ENCODE assay signal across 13 mouse cellular contexts in the genomic region with DNA sequence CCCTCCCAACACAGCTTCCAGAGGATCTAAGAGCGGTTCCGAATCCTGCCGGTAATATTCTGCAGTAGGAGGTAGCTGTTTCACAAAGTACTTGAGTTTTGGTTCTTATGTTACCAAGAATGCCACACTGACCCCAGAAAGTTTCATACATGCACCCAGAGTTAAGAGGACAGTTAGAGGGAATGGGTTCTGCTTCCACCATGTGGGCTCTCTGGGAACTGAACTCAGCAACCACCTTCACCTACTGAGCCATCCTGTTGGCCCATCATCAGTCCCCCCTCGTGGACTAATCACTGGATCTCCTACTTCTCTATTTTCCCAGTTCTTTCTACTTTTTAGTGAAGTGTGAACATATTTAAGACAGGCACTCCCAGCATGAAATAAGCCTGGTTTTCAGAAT. TPM values are rescaled to one million over a fixed set of nuclear protein-coding genes. Genes with fewer than 3 reads are reported as not detected.
DNase-seq lines count a peak whose midpoint lies in the region; ATAC-seq and TF ChIP-seq lines count a peak whose summit lies in the region.
"Had no signal": no experiment of that assay in that cellular context is flagged by ENCODE, and none has a peak within 500 bp of the region (broad histone marks: within the 10 kb centered on the region; RNA-seq: fewer than 3 reads in every experiment).

No protein-coding gene starts in this region.

- H3K4me3 ChIP-seq in heart, postnatal 0 days (ENCODE audit: low read depth, low read length): no peak overlapping the region
- H3K4me3 ChIP-seq in heart, embryonic 11.5 days (ENCODE audit: low read depth, low read length): no peak overlapping the region
- H3K4me3 ChIP-seq in lung, adult 2 months (replicated peaks; ENCODE audit: extremely low read depth, low read depth, low read length): no peak overlapping the region
- no peak overlapping the region for H3K4me3 ChIP-seq in CH12.LX (replicated peaks in 1 of 3; ENCODE audit: low read depth in 2 of 3, low read length in 2 of 3, poor library complexity in 1 of 3)
- H3K4me3 ChIP-seq in embryonic facial prominence, embryonic 13.5 days: no peak overlapping the region
- H3K4me3 ChIP-seq: forebrain, embryonic 15.5 days; liver, embryonic 15.5 days; midbrain, embryonic 12.5 days had no signal

- WGBS in heart, postnatal 0 days: 78% methylated on average over 4 of the region's 4 CpGs
- 86% methylated on average over 4 of the region's 4 CpGs for WGBS in heart, embryonic 11.5 days (ENCODE audit: insufficient replicate concordance)
- 62% methylated on average over 4 of the region's 4 CpGs for WGBS in lung, adult 2 months
- WGBS in embryonic facial prominence, embryonic 13.5 days: 71% methylated on average over 4 of the region's 4 CpGs

- TF ChIP-seq RAD21 in CH12.LX (IDR thresholded peaks at IDR 0.05; ENCODE audit: low read depth, low read length): peak; percentile 70

- TF ChIP-seq EP300 in heart, postnatal 0 days (IDR thresholded peaks at IDR 0.05; ENCODE audit: low read depth): no peak
- no peak for TF ChIP-seq EP300 in CH12.LX (IDR thresholded peaks at IDR 0.05; ENCODE audit: low read length)

- ATAC-seq in heart, postnatal 0 days (ENCODE audit: insufficient read depth, low read depth): no peak
- ATAC-seq in heart, embryonic 11.5 days (replicated peaks; ENCODE audit: insufficient number of reproducible peaks, low FRiP score, low TSS enrichment): no peak
- ATAC-seq in embryonic facial prominence, embryonic 13.5 days (ENCODE audit: insufficient number of reproducible peaks, insufficient read depth, low FRiP score, low TSS enrichment, low read depth): no peak
- no peak for ATAC-seq in megakaryocyte-erythroid progenitor cell, adult 5-6 weeks (replicated peaks; ENCODE audit: low FRiP score, low TSS enrichment, poor library complexity, severe bottlenecking)
- ATAC-seq: forebrain, embryonic 15.5 days had no signal

- no peak overlapping the region for H3K9ac ChIP-seq in heart, postnatal 0 days (replicated peaks; ENCODE audit: low read depth, low read length)
- H3K9ac ChIP-seq in heart, embryonic 11.5 days (ENCODE audit: low read depth, low read length): no peak overlapping the region
- no peak overlapping the region for H3K9ac ChIP-seq in CH12.LX (ENCODE audit: insufficient read depth, low read depth)
- no peak overlapping the region for H3K9ac ChIP-seq in embryonic facial prominence, embryonic 13.5 days
- H3K9ac ChIP-seq: forebrain, embryonic 15.5 days; liver, embryonic 15.5 days; midbrain, embryonic 12.5 days had no signal

- no peak for DNase-seq in heart, postnatal 0 days (ENCODE audit: low spot score)
- DNase-seq in lung, adult 2 months: no peak
- DNase-seq in lung, postnatal 14 days: no peak
- peak; percentile 10 for DNase-seq in CH12.LX (ENCODE audit: extremely low read depth)
- DNase-seq: adrenal gland, adult 2 months; cerebellum, adult 9-10 months; thymus, adult 2 months had no signal

- no peaks in the 10 kb centered on the region for H3K36me3 ChIP-seq in heart, postnatal 0 days (replicated peaks; ENCODE audit: control insufficient read depth, insufficient read depth, low read length)
- H3K36me3 ChIP-seq in heart, embryonic 11.5 days (ENCODE audit: control insufficient read depth, insufficient read depth, low read length): no peaks in the 10 kb centered on the region
- H3K36me3 ChIP-seq in CH12.LX (replicated peaks in 1 of 2; ENCODE audit: control insufficient read depth in 1 of 2, insufficient read depth in 1 of 2, low read length in 1 of 2): no peaks in the 10 kb centered on the region
- peaks cover 66% of the 10 kb centered on the region for H3K36me3 ChIP-seq in embryonic facial prominence, embryonic 13.5 days
- H3K36me3 ChIP-seq: forebrain, embryonic 15.5 days; liver, embryonic 15.5 days had no signal

- dilution Hi-C loops in CH12.LX (cut with MboI; ENCODE audit: extremely low pct_ligation_motif_present, extremely low pct_unique_long_range_greater_than_20kb, low sequenced_read_pairs): no loop called here

- TF ChIP-seq CTCF in heart, postnatal 0 days (IDR thresholded peaks at IDR 0.05; ENCODE audit: low read depth): peak; percentile 30
- peak; percentile 31; the same call in 1 of the 2 replicates for TF ChIP-seq CTCF in lung, adult 2 months (IDR thresholded peaks at IDR 0.05; ENCODE audit: insufficient read depth, low read length)
- TF ChIP-seq CTCF in CH12.LX (conservative IDR thresholded peaks at IDR 0.05 in 1 of 2, IDR thresholded peaks at IDR 0.05 in 1 of 2; ENCODE audit: low read depth in 2 of 2, low read length in 2 of 2): peak; percentile 13 to 70; a peak in 2 of 4 replicates

- H3K79me2 ChIP-seq in CH12.LX (replicated peaks; ENCODE audit: control insufficient read depth, extremely low read depth, insufficient read depth, poor library complexity, severe bottlenecking): no peaks in the 10 kb centered on the region

- H3K4me2 ChIP-seq in heart, postnatal 0 days (ENCODE audit: low read depth, low read length): no peak overlapping the region
- H3K4me2 ChIP-seq in heart, embryonic 11.5 days: no peak overlapping the region
- no peak overlapping the region for H3K4me2 ChIP-seq in CH12.LX (ENCODE audit: insufficient read depth, low read depth, poor library complexity, severe bottlenecking)
- no peak overlapping the region for H3K4me2 ChIP-seq in embryonic facial prominence, embryonic 13.5 days
- H3K4me2 ChIP-seq: forebrain, embryonic 15.5 days; liver, embryonic 15.5 days; midbrain, embryonic 12.5 days had no signal

- H3K27ac ChIP-seq in heart, postnatal 0 days (ENCODE audit: low read depth): no peak overlapping the region
- H3K27ac ChIP-seq in heart, embryonic 11.5 days (ENCODE audit: low read depth, low read length): no peak overlapping the region
- H3K27ac ChIP-seq in CH12.LX (ENCODE audit: insufficient read depth, low read depth): no peak overlapping the region
- H3K27ac ChIP-seq in embryonic facial prominence, embryonic 13.5 days: peak overlapping the region; percentile 44
- H3K27ac ChIP-seq: forebrain, embryonic 15.5 days; liver, embryonic 15.5 days; midbrain, embryonic 12.5 days had no signal

- peaks cover 13% of the 10 kb centered on the region for H3K4me1 ChIP-seq in heart, postnatal 0 days (ENCODE audit: control insufficient read depth, insufficient read depth)
- H3K4me1 ChIP-seq in heart, embryonic 11.5 days (ENCODE audit: control insufficient read depth, insufficient read depth, low read length): peaks cover 22% of the 10 kb centered on the region
- peaks cover 19% of the 10 kb centered on the region for H3K4me1 ChIP-seq in lung, adult 2 months (ENCODE audit: control insufficient read depth, insufficient read depth, low read length)
- peaks cover 0 to 8% of the 10 kb centered on the region in 2 experiments; a peak in 1 of 4 replicates for H3K4me1 ChIP-seq in CH12.LX (ENCODE audit: control insufficient read depth in 1 of 2, insufficient read depth in 2 of 2)
- H3K4me1 ChIP-seq in embryonic facial prominence, embryonic 13.5 days: peaks cover 48% of the 10 kb centered on the region

- no peaks in the 10 kb centered on the region for H3K27me3 ChIP-seq in heart, postnatal 0 days (ENCODE audit: control insufficient read depth, insufficient read depth, low read length)
- no peaks in the 10 kb centered on the region; the same call in 1 of the 2 replicates for H3K27me3 ChIP-seq in heart, embryonic 11.5 days (ENCODE audit: control insufficient read depth, insufficient read depth, low read length)
- H3K27me3 ChIP-seq in CH12.LX (replicated peaks): no peaks in the 10 kb centered on the region
- H3K27me3 ChIP-seq in embryonic facial prominence, embryonic 13.5 days: no peaks in the 10 kb centered on the region
- H3K27me3 ChIP-seq: forebrain, embryonic 15.5 days; liver, embryonic 15.5 days; midbrain, embryonic 12.5 days had no signal

- in situ Hi-C loops in CH12.LX (cut with MboI; ENCODE audit: low pct_ligation_motif_present, low pct_unique_long_range_greater_than_20kb, low sequenced_read_pairs): no loop called here

- H3K9me3 ChIP-seq in heart, postnatal 0 days (replicated peaks; ENCODE audit: control insufficient read depth, low read length): no peaks in the 10 kb centered on the region
- H3K9me3 ChIP-seq in heart, embryonic 11.5 days (replicated peaks; ENCODE audit: control insufficient read depth, low read length): no peaks in the 10 kb centered on the region
- H3K9me3 ChIP-seq in CH12.LX (replicated peaks; ENCODE audit: low read length): no peaks in the 10 kb centered on the region
- no peaks in the 10 kb centered on the region for H3K9me3 ChIP-seq in embryonic facial prominence, embryonic 13.5 days
- H3K9me3 ChIP-seq: forebrain, embryonic 15.5 days; liver, embryonic 15.5 days; midbrain, embryonic 12.5 days had no signal

- no peak for TF ChIP-seq POLR2A in lung, adult 2 months (IDR thresholded peaks at IDR 0.05; ENCODE audit: borderline replicate concordance, extremely low read depth, low read depth, low read length)
- no peak for TF ChIP-seq POLR2A in CH12.LX (IDR thresholded peaks at IDR 0.05; ENCODE audit: low read depth, low read length)

TF ChIP-seq in CH12.LX, 34 proteins besides CTCF, POLR2A, EP300 and RAD21 (continues in another document):
- peak; percentile 27; the same call in 1 of the 2 replicates for TF ChIP-seq ZC3H11A (IDR thresholded peaks at IDR 0.05; ENCODE audit: low read depth, low read length)
- no peak for TF ChIP-seq TBP (conservative IDR thresholded peaks at IDR 0.05; ENCODE audit: low read depth, low read length)
- no peak for TF ChIP-seq USF1 (IDR thresholded peaks at IDR 0.05; ENCODE audit: low read depth, low read length)
- no peak for TF ChIP-seq PAX5 (IDR thresholded peaks at IDR 0.05; ENCODE audit: low read length)
- no peak for TF ChIP-seq GABPA (IDR thresholded peaks at IDR 0.05; ENCODE audit: insufficient replicate concordance, low read depth, low read length)
- TF ChIP-seq ZKSCAN1 (IDR thresholded peaks at IDR 0.05; ENCODE audit: borderline replicate concordance, low read depth, low read length): no peak
- no peak for TF ChIP-seq MXI1 (IDR thresholded peaks at IDR 0.05; ENCODE audit: low read depth, low read length)
- TF ChIP-seq MEF2A (IDR thresholded peaks at IDR 0.05; ENCODE audit: borderline replicate concordance, low read depth, low read length): no peak
- TF ChIP-seq E2F4 (IDR thresholded peaks at IDR 0.05; ENCODE audit: insufficient replicate concordance, low read depth, low read length): no peak

RNA-seq across cellular contexts. Expression of gene Antxr1, which starts 53.9 kb away (rescaled TPM):
- total RNA-seq in heart, postnatal 0 days (2014; rRNA removed; ENCODE audit: low replicate concordance): 12.0 and 18.7 TPM in 2 replicates
- polyA plus RNA-seq in heart, postnatal 0 days (2015; fragmentation: Nextera tagmentation; extraction: Ambion mirVana): 2.6 TPM in 2 replicates
- polyA plus RNA-seq in heart, embryonic 11.5 days (2014; fragmentation: Nextera tagmentation; extraction: Ambion mirVana): 3.9 and 4.5 TPM in 2 replicates
- 31.3 and 35.3 TPM in 2 replicates for polyA plus RNA-seq in lung, adult 2 months (2012; rRNA removed)
- total RNA-seq in CH12.LX (2012; rRNA removed) (0.08 and 0.21 TPM in 2 replicates), CH12.LX (2014; rRNA removed) (0.16 TPM in 2 replicates)
- 0.23 and 0.61 TPM in 2 replicates for polyA plus RNA-seq in CH12.LX (2012; ENCODE audit: insufficient read length, low read depth)
- 20.1 and 20.5 TPM in 2 replicates for polyA plus RNA-seq in embryonic facial prominence, embryonic 13.5 days (2015; fragmentation: Nextera tagmentation; extraction: Ambion mirVana)
- not detected in 2 replicates for total RNA-seq in megakaryocyte-erythroid progenitor cell, adult 5-6 weeks (2014; fragmentation: Nextera tagmentation)
- not detected in 2 replicates for total RNA-seq in megakaryocyte-erythroid progenitor cell, adult 5-6 weeks (2017)
